Mouse (Mus musculus): Measurements from ENCODE around the gene Pkd1l2. TPM values are rescaled to one million over a fixed set of nuclear protein-coding genes. Genes with fewer than 3 reads are reported as not detected.

Pkd1l2 gene
- total and polyA plus RNA-seq, 2 experiments from 2014 or later: 0.01 TPM; not detected in 1

GRCm38 (mm10) chr8:117039843-117040242, 42.4 kb downstream of the Pkd1l2 start:
- no peaks in the 10 kb centered on the region for H3K4me1 ChIP-seq (ENCODE audit: control insufficient read depth, insufficient read depth)
- WGBS: 79% methylated on average over 7 of the region's 7 CpGs
- TF ChIP-seq CTCF (IDR thresholded peaks at IDR 0.05; ENCODE audit: low read depth) (no peak), EP300 (IDR thresholded peaks at IDR 0.05; ENCODE audit: low read depth) (no peak)
- H3K27me3 ChIP-seq (ENCODE audit: control insufficient read depth, insufficient read depth, low read length): peaks cover 8% of the 10 kb centered on the region; the same call in 1 of the 2 replicates
- H3K9me3 ChIP-seq (replicated peaks; ENCODE audit: control insufficient read depth, low read length): no peaks in the 10 kb centered on the region
- no peaks in the 10 kb centered on the region for H3K36me3 ChIP-seq (replicated peaks; ENCODE audit: control insufficient read depth, insufficient read depth, low read length)
- no peak overlapping the region for H3K9ac ChIP-seq (replicated peaks; ENCODE audit: low read depth, low read length)
- no peak overlapping the region for H3K27ac ChIP-seq (ENCODE audit: low read depth)
- H3K4me2 ChIP-seq (ENCODE audit: low read depth, low read length): no peak overlapping the region
- no peak for DNase-seq (ENCODE audit: low spot score)
- H3K4me3 ChIP-seq (ENCODE audit: low read depth, low read length): no peak overlapping the region
- ATAC-seq (ENCODE audit: insufficient read depth, low read depth): no peak

DNA sequence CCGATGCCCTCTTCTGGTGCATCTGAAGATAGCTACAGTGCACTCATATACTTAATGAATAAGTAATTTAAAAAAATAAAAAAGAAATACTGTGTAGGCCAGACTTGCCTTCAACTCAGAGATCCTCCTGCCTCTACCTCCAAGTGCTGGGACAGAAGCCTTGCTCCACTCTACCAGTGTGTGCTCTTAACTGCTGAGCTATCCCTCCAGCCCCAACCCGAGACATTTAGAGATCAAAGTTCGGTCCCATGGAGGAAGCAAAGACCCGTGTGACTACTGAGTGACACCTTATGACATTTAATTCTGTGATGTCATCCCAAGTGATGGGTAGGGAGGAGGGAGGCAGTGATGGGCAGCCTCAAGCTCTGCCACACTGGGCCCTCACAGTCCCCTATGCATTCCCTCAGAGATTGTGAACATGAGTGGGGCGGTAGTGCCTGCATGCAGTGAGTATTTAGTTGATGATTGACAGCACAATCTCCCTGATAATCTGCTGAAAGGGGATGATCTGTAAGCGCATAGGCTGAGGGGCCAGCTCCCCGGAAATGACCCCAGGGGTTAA, 44.8 kb downstream of the Pkd1l2 start:
- ATAC-seq (ENCODE audit: insufficient read depth, low read depth): no peak
- 76% methylated on average over 7 of the region's 7 CpGs for WGBS

DNA sequence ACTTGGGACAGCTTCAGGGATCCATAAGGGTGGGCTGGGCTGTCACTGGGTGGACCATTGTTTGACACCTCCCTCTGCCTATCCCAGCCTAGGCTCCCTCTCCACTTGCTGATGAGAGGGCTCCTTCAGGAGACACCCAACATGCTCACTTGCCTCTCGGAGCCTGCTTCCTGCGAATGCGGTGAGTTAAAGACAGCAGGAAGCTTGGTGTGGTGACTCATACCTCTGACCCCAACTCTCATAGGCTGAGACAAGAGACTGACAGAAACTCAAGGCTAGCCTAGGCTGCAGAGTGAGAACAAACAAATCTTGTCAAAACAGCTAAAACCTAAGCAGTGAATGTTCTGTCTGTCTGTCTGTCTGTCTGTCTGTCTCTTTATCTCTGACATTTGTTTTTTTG, 48.9 kb downstream of the Pkd1l2 start:
- Histone ChIP-seq H3K9me3 (replicated peaks; ENCODE audit: control insufficient read depth, low read length) (no peaks in the 10 kb centered on the region), H3K27me3 (ENCODE audit: control insufficient read depth, insufficient read depth, low read length) (no peaks in the 10 kb centered on the region), H3K36me3 (replicated peaks; ENCODE audit: control insufficient read depth, insufficient read depth, low read length) (no peaks in the 10 kb centered on the region), H3K4me2 (ENCODE audit: low read depth, low read length) (no peak overlapping the region), H3K4me3 (ENCODE audit: low read depth, low read length) (no peak overlapping the region), H3K27ac (ENCODE audit: low read depth) (no peak overlapping the region), H3K4me1 (ENCODE audit: control insufficient read depth, insufficient read depth) (no peaks in the 10 kb centered on the region), H3K9ac (replicated peaks; ENCODE audit: low read depth, low read length) (no peak overlapping the region)
- DNase-seq (ENCODE audit: low spot score) (no peak), ATAC-seq (ENCODE audit: insufficient read depth, low read depth) (no peak)
- WGBS: 51% methylated on average over 3 of the region's 3 CpGs
- no peak for TF ChIP-seq EP300 (IDR thresholded peaks at IDR 0.05; ENCODE audit: low read depth)
- no peak for TF ChIP-seq CTCF (IDR thresholded peaks at IDR 0.05; ENCODE audit: low read depth)

More for the DNA sequence above, 44.8 kb downstream of the Pkd1l2 start:
- no peak overlapping the region for H3K27ac ChIP-seq (ENCODE audit: low read depth)
- H3K4me3 ChIP-seq (ENCODE audit: low read depth, low read length): no peak overlapping the region
- TF ChIP-seq EP300 (IDR thresholded peaks at IDR 0.05; ENCODE audit: low read depth): no peak
- TF ChIP-seq CTCF (IDR thresholded peaks at IDR 0.05; ENCODE audit: low read depth): no peak
- no peaks in the 10 kb centered on the region for H3K36me3 ChIP-seq (replicated peaks; ENCODE audit: control insufficient read depth, insufficient read depth, low read length)
- H3K9me3 ChIP-seq (replicated peaks; ENCODE audit: control insufficient read depth, low read length): no peaks in the 10 kb centered on the region
- no peaks in the 10 kb centered on the region for H3K4me1 ChIP-seq (ENCODE audit: control insufficient read depth, insufficient read depth)
- DNase-seq (ENCODE audit: low spot score): no peak
- H3K9ac ChIP-seq (replicated peaks; ENCODE audit: low read depth, low read length): no peak overlapping the region
- no peak overlapping the region for H3K4me2 ChIP-seq (ENCODE audit: low read depth, low read length)
- H3K27me3 ChIP-seq (ENCODE audit: control insufficient read depth, insufficient read depth, low read length): peaks cover 6% of the 10 kb centered on the region; the same call in 1 of the 2 replicates

GRCm38 (mm10) chr8:117032609-117033008, 49.6 kb downstream of the Pkd1l2 start:
- Histone ChIP-seq H3K9ac (replicated peaks; ENCODE audit: low read depth, low read length) (no peak overlapping the region), H3K9me3 (replicated peaks; ENCODE audit: control insufficient read depth, low read length) (no peaks in the 10 kb centered on the region), H3K4me3 (ENCODE audit: low read depth, low read length) (no peak overlapping the region), H3K36me3 (replicated peaks; ENCODE audit: control insufficient read depth, insufficient read depth, low read length) (no peaks in the 10 kb centered on the region), H3K27me3 (ENCODE audit: control insufficient read depth, insufficient read depth, low read length) (no peaks in the 10 kb centered on the region), H3K4me1 (ENCODE audit: control insufficient read depth, insufficient read depth) (no peaks in the 10 kb centered on the region), H3K4me2 (ENCODE audit: low read depth, low read length) (no peak overlapping the region), H3K27ac (ENCODE audit: low read depth) (no peak overlapping the region)
- DNase-seq (ENCODE audit: low spot score) (no peak), ATAC-seq (ENCODE audit: insufficient read depth, low read depth) (no peak)
- 59% methylated on average over 8 of the region's 8 CpGs for WGBS
- no peak for TF ChIP-seq CTCF (IDR thresholded peaks at IDR 0.05; ENCODE audit: low read depth)
- TF ChIP-seq EP300 (IDR thresholded peaks at IDR 0.05; ENCODE audit: low read depth): no peak

DNA sequence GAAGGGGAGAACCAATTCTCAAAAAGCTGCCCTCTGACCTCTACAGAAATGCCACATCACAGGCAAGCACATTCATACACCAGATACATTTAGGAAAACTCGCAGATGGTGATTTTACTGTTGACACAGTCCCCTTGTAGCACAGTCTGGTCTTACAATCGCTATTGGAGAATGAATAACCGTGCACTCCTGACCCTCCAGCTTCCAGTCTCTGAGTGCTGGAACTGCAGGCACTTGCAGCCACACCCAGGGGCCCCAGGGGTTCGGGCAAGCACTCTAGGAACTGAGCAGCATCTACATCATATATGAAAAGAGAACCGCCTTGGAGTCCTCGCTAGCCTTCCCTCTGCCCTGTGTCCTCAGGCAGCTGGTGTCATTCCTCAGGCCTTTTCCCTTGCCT, 50.8 kb downstream of the Pkd1l2 start:
- no peaks in the 10 kb centered on the region for H3K27me3 ChIP-seq (ENCODE audit: control insufficient read depth, insufficient read depth, low read length)
- DNase-seq (ENCODE audit: low spot score): no peak
- no peak overlapping the region for H3K4me3 ChIP-seq (ENCODE audit: low read depth, low read length)
- H3K9ac ChIP-seq (replicated peaks; ENCODE audit: low read depth, low read length): no peak overlapping the region
- no peaks in the 10 kb centered on the region for H3K4me1 ChIP-seq (ENCODE audit: control insufficient read depth, insufficient read depth)
- no peak for ATAC-seq (ENCODE audit: insufficient read depth, low read depth)
- H3K36me3 ChIP-seq (replicated peaks; ENCODE audit: control insufficient read depth, insufficient read depth, low read length): no peaks in the 10 kb centered on the region
- 54% methylated on average over 6 of the region's 6 CpGs for WGBS
- TF ChIP-seq CTCF (IDR thresholded peaks at IDR 0.05; ENCODE audit: low read depth) (no peak), EP300 (IDR thresholded peaks at IDR 0.05; ENCODE audit: low read depth) (no peak)
- H3K27ac ChIP-seq (ENCODE audit: low read depth): no peak overlapping the region
- H3K9me3 ChIP-seq (replicated peaks; ENCODE audit: control insufficient read depth, low read length): no peaks in the 10 kb centered on the region
- H3K4me2 ChIP-seq (ENCODE audit: low read depth, low read length): no peak overlapping the region

DNA sequence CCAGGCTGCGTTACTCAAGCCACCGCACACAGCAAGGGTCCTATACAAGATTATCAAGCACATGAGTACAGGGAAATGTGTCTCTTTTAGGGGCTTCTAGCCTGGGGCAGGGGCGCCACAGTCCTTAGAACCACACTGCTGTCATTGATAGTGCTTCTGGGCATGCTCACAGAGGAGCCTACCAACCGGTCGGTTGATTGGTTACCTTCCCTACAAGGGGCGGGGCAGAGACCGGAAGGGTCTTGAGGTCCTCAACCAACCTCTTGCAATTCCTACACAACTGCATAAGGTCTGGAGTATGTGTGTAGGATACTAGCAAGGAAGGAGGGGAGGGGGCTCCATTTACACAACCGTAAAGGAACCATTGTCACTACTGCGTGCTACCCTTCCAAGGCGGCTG, 53.6 kb downstream of the Pkd1l2 start:
- ATAC-seq (ENCODE audit: insufficient read depth, low read depth) (no peak), DNase-seq (ENCODE audit: low spot score) (no peak)
- H3K4me1 ChIP-seq (ENCODE audit: control insufficient read depth, insufficient read depth): no peaks in the 10 kb centered on the region
- H3K9ac ChIP-seq (replicated peaks; ENCODE audit: low read depth, low read length): no peak overlapping the region
- H3K9me3 ChIP-seq (replicated peaks; ENCODE audit: control insufficient read depth, low read length): no peaks in the 10 kb centered on the region
- no peak overlapping the region for H3K4me2 ChIP-seq (ENCODE audit: low read depth, low read length)
- no peak overlapping the region for H3K27ac ChIP-seq (ENCODE audit: low read depth)
- TF ChIP-seq CTCF (IDR thresholded peaks at IDR 0.05; ENCODE audit: low read depth): no peak
- H3K36me3 ChIP-seq (replicated peaks; ENCODE audit: control insufficient read depth, insufficient read depth, low read length): no peaks in the 10 kb centered on the region
- WGBS: 91% methylated on average over 10 of the region's 10 CpGs
- no peak overlapping the region for H3K4me3 ChIP-seq (ENCODE audit: low read depth, low read length)
- no peaks in the 10 kb centered on the region for H3K27me3 ChIP-seq (ENCODE audit: control insufficient read depth, insufficient read depth, low read length)

Measured in heart, postnatal 0 days (tissue).